Mouse (Mus musculus) layer of hippocampus, adult 2 months (tissue): ENCODE results near the gene Vtcn1. TPM values are rescaled to one million over a fixed set of nuclear protein-coding genes. Genes with fewer than 3 reads are reported as not detected.

Source experiments
- DNase-seq, 2 experiments: peaks; one replicate each; pipeline ENCODE4 v3.0.0; 2022; ENCODE audit warnings: low spot score in 2 of 2
- H3K27ac ChIP-seq: fragments of 200-600 bp; 2 replicates; pipeline ENCODE4 v1.8.1; 2022
- H3K4me3 ChIP-seq: fragments of 200-600 bp; 2 replicates; pipeline ENCODE4 v1.8.1; 2022; ENCODE audit warnings: mild to moderate bottlenecking
- CTCF ChIP-seq: fragments of 200-600 bp; conservative IDR thresholded peaks from 2 replicates; pipeline ENCODE4 v1.8.1; 2022; ENCODE audit warnings: antibody characterized with exemption, mild to moderate bottlenecking, moderate library complexity
- total RNA-seq, 2 experiments: library from RNA; stranded (reverse); gene quantifications; 2 replicates each; pipeline ENCODE4 v1.2.3; 2021

Vtcn1 gene
- total RNA-seq, 2 experiments from 2014 or later: not detected

GRCm38 (mm10) chr3:100920611-100921140, 95.4 kb downstream of the Vtcn1 start:
- DNase-seq: no peak
- TF ChIP-seq CTCF: no peak
- no peak overlapping the region for H3K4me3 ChIP-seq
- no peak overlapping the region for H3K27ac ChIP-seq

GRCm38 (mm10) chr3:100921825-100922505, 96.7 kb downstream of the Vtcn1 start, which contains the start of gene Trim45:
Gene Trim45, plus strand, starts transcription at chr3:100922202.
- TF ChIP-seq CTCF: no peak
- Histone ChIP-seq H3K27ac (peak within 1 kb of the TSS; percentile 95), H3K4me3 (peak within 1 kb of the TSS; percentile 74)
- DNase-seq: peak; percentile 97 to 100

- peak overlapping the region; percentile 95 for H3K27ac ChIP-seq
- peak overlapping the region; percentile 74 for H3K4me3 ChIP-seq
- no peak for TF ChIP-seq CTCF
- no peak for DNase-seq
These were observed 97.5 kb downstream of the Vtcn1 start for GRCm38 (mm10) chr3:100922506-100923375.

GRCm38 (mm10) chr3:100924065-100924732, 98.9 kb downstream of the Vtcn1 start:
- no peak overlapping the region for H3K27ac ChIP-seq
- TF ChIP-seq CTCF: no peak
- DNase-seq: peak in 1 of 2 experiments; percentile 17
- H3K4me3 ChIP-seq: no peak overlapping the region

- no peak overlapping the region for H3K4me3 ChIP-seq
- DNase-seq: no peak
- no peak for TF ChIP-seq CTCF
- H3K27ac ChIP-seq: no peak overlapping the region
These were observed 99.9 kb downstream of the Vtcn1 start for GRCm38 (mm10) chr3:100925176-100925575.

GRCm38 (mm10) chr3:100931332-100932076, 106.2 kb downstream of the Vtcn1 start:
- TF ChIP-seq CTCF: no peak
- DNase-seq: no peak
- Histone ChIP-seq H3K27ac (no peak overlapping the region), H3K4me3 (no peak overlapping the region)

- peak; percentile 66 for TF ChIP-seq CTCF
- H3K4me3 ChIP-seq: no peak overlapping the region
- H3K27ac ChIP-seq: no peak overlapping the region
- no peak for DNase-seq
These were observed 107.1 kb downstream of the Vtcn1 start for GRCm38 (mm10) chr3:100932077-100932944.

- Histone ChIP-seq H3K4me3 (no peak overlapping the region), H3K27ac (no peak overlapping the region)
- no peak for DNase-seq
- TF ChIP-seq CTCF: no peak
These were observed 110.3 kb downstream of the Vtcn1 start for GRCm38 (mm10) chr3:100935521-100935920.

GRCm38 (mm10) chr3:100936201-100936600, 110.9 kb downstream of the Vtcn1 start:
- no peak for TF ChIP-seq CTCF
- DNase-seq: no peak

GRCm38 (mm10) chr3:100938211-100938610, 113.0 kb downstream of the Vtcn1 start:
- H3K27ac ChIP-seq: no peak overlapping the region
- no peak for TF ChIP-seq CTCF
- H3K4me3 ChIP-seq: no peak overlapping the region
- no peak for DNase-seq

More at GRCm38 (mm10) chr3:100936201-100936600, 110.9 kb downstream of the Vtcn1 start:
- H3K27ac ChIP-seq: no peak overlapping the region
- H3K4me3 ChIP-seq: no peak overlapping the region

GRCm38 (mm10) chr3:100940496-100941037, 115.3 kb downstream of the Vtcn1 start:
- DNase-seq: no peak
- Histone ChIP-seq H3K4me3 (no peak overlapping the region), H3K27ac (no peak overlapping the region)
- no peak for TF ChIP-seq CTCF

Other genes starting within 250 kb of the Vtcn1 start
- gene Man1a2, start 140.0 kb upstream of the Vtcn1 start, total RNA-seq: 100 to 1,000 TPM in 1 of 2 experiments, 10 to 100 TPM in 1; 97.8 to 113 TPM
- 1 to 10 TPM; 7.9 to 8.4 TPM for gene Trim45, start 96.7 kb downstream of the Vtcn1 start, total RNA-seq
- 1 to 10 TPM; 1.6 to 1.8 TPM for gene Ttf2, start 144.2 kb downstream of the Vtcn1 start, total RNA-seq
- gene Cd101, start 204.1 kb downstream of the Vtcn1 start, total RNA-seq: under 1 TPM; 0.38 to 0.42 TPM